ENCODE assay signal across 8 mouse cellular contexts in the genomic region with DNA sequence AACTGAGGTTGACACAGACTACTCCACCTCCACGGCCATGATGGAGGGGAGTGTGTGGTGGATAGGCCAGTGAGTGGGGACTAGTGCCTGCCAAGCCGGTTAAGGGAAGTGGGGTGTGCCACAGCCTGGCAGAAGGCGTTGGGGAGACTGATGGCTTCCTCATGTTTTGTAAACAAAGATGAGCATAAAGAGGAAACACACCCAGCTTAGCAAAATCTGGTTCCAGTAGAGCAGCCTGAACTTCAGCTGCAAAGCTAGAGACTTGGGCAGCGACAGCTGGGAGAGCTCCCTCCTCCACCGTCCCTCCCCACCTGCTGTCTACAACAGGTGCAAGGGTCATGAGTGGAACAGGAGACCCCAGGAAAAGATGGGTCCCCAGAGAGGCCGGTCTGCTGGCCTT. TPM values are rescaled to one million over a fixed set of nuclear protein-coding genes. Genes with fewer than 3 reads are reported as not detected.
DNase-seq lines count a peak whose midpoint lies in the region; ATAC-seq and TF ChIP-seq lines count a peak whose summit lies in the region.

No protein-coding gene starts in this region.

- H3K4me2 ChIP-seq in hindbrain, embryonic 15.5 days: no peak overlapping the region
- no peak overlapping the region for H3K4me2 ChIP-seq in lung, postnatal 0 days (replicated peaks; ENCODE audit: low read depth, low read length)

- 30% methylated on average over 6 of the region's 6 CpGs for WGBS in bone marrow, adult 2 months
- WGBS in hindbrain, embryonic 15.5 days: 53% methylated on average over 6 of the region's 6 CpGs
- 26% methylated on average over 6 of the region's 6 CpGs for WGBS in lung, postnatal 0 days

- no peaks in the 10 kb centered on the region for H3K27me3 ChIP-seq in hindbrain, embryonic 15.5 days
- H3K27me3 ChIP-seq in lung, postnatal 0 days (replicated peaks; ENCODE audit: insufficient read depth, low read length): no peaks in the 10 kb centered on the region

- no peak for TF ChIP-seq CTCF in bone marrow, adult 2 months (IDR thresholded peaks at IDR 0.05; ENCODE audit: control insufficient read depth, insufficient read depth, low read length)
- no peak for TF ChIP-seq CTCF in lung, postnatal 0 days (IDR thresholded peaks at IDR 0.05)

- no peak overlapping the region for H3K4me3 ChIP-seq in bone marrow, adult 2 months (replicated peaks; ENCODE audit: control insufficient read depth, low read depth, low read length)
- H3K4me3 ChIP-seq in hindbrain, embryonic 15.5 days: no peak overlapping the region
- H3K4me3 ChIP-seq in lung, postnatal 0 days (ENCODE audit: low read depth, low read length): no peak overlapping the region

- peak overlapping the region; percentile 26; the same call in 1 of the 2 replicates for H3K27ac ChIP-seq in bone marrow, adult 2 months (ENCODE audit: control insufficient read depth, insufficient read depth, low read depth, low read length, poor library complexity)
- peak overlapping the region; percentile 32 for H3K27ac ChIP-seq in hindbrain, embryonic 15.5 days (replicated peaks)
- peak overlapping the region; percentile 80 for H3K27ac ChIP-seq in lung, postnatal 0 days (ENCODE audit: low read length)

- H3K9me3 ChIP-seq in hindbrain, embryonic 15.5 days: no peaks in the 10 kb centered on the region
- no peaks in the 10 kb centered on the region for H3K9me3 ChIP-seq in lung, postnatal 0 days (ENCODE audit: low read length)

- no peaks in the 10 kb centered on the region for H3K36me3 ChIP-seq in hindbrain, embryonic 15.5 days
- H3K36me3 ChIP-seq in lung, postnatal 0 days (ENCODE audit: insufficient read depth, low read length): peaks cover 5% of the 10 kb centered on the region; the same call in 1 of the 2 replicates

- H3K4me1 ChIP-seq in bone marrow, adult 2 months (ENCODE audit: control insufficient read depth, insufficient read depth, low read length): peaks cover 1% of the 10 kb centered on the region; the same call in 1 of the 2 replicates
- peaks cover 49% of the 10 kb centered on the region for H3K4me1 ChIP-seq in hindbrain, embryonic 15.5 days (replicated peaks)
- H3K4me1 ChIP-seq in lung, postnatal 0 days (ENCODE audit: insufficient read depth, low read depth, low read length): peaks cover 41% of the 10 kb centered on the region

- no peak for ATAC-seq in hindbrain, embryonic 15.5 days (ENCODE audit: low FRiP score, low read depth)
- 0 out of 2 replicates have a peak, but pooled peaks have one; percentile 11 for ATAC-seq in lung, postnatal 0 days

- H3K9ac ChIP-seq in hindbrain, embryonic 15.5 days: no peak overlapping the region
- no peak overlapping the region for H3K9ac ChIP-seq in lung, postnatal 0 days (replicated peaks; ENCODE audit: low read depth)

- peak; percentile 77 for TF ChIP-seq EP300 in lung, postnatal 0 days (IDR thresholded peaks at IDR 0.05)

- DNase-seq in heart, adult 11 months: peak; percentile 95
- DNase-seq in heart, adult 18-20 months: no peak
- DNase-seq in lung, postnatal 0 days (ENCODE audit: low spot score): peak; percentile 76
- DNase-seq in adipocyte (ENCODE audit: low spot score) (no peak), MN1 (ENCODE audit: low spot score) (no peak)
- DNase-seq in urinary bladder, adult 18-20 months (ENCODE audit: low spot score in 2 of 2): no peak

- no peak for TF ChIP-seq POLR2A in bone marrow, adult 2 months (IDR thresholded peaks at IDR 0.05; ENCODE audit: borderline replicate concordance, control insufficient read depth, low read depth, low read length)

RNA-seq across cellular contexts. Expression of gene Bmf, which starts 15.5 kb away (rescaled TPM):
- total RNA-seq in heart, adult 18-20 months (2021): 1 to 10 TPM; 5.2 to 5.4 TPM
- 7.3 and 8.8 TPM in 2 replicates for polyA plus RNA-seq in bone marrow, adult 2 months (2011; ENCODE audit: insufficient read depth, insufficient read length, low replicate concordance, missing spikeins)
- 1.7 and 3.1 TPM in 2 replicates for polyA plus RNA-seq in hindbrain, embryonic 15.5 days (2015; fragmentation: Nextera tagmentation; extraction: Ambion mirVana)
- 7.3 and 9.8 TPM in 2 replicates for polyA plus RNA-seq in lung, postnatal 0 days (2015; fragmentation: Nextera tagmentation; extraction: Ambion mirVana)

RNA-seq across cellular contexts. Expression of gene Srp14, which starts 54.5 kb away (rescaled TPM):
- 100 to 1,000 TPM; 131 to 136 TPM for total RNA-seq in heart, adult 18-20 months (2021)
- 110 and 142 TPM in 2 replicates for polyA plus RNA-seq in bone marrow, adult 2 months (2011; ENCODE audit: insufficient read depth, insufficient read length, low replicate concordance, missing spikeins)
- 314 and 317 TPM in 2 replicates for polyA plus RNA-seq in hindbrain, embryonic 15.5 days (2015; fragmentation: Nextera tagmentation; extraction: Ambion mirVana)
- 275 and 277 TPM in 2 replicates for polyA plus RNA-seq in lung, postnatal 0 days (2015; fragmentation: Nextera tagmentation; extraction: Ambion mirVana)

Comparison
In these comparisons a context has a peak if more than half of its experiments do, and no peak if none do; other contexts are left out.
1. DNase-seq: peak in heart, adult 11 months (single experiment) and lung, postnatal 0 days (single experiment); none in heart, adult 18-20 months (0 of 2), adipocyte (single experiment), MN1 (single experiment) and urinary bladder, adult 18-20 months (0 of 2).
2. H3K27ac ChIP-seq: peak in every context shown above with its lines; median percentile 80 in lung, postnatal 0 days; 32 in hindbrain, embryonic 15.5 days; 26 in bone marrow, adult 2 months.